Mouse (Mus musculus): ENCODE measurements around the gene Cryba4.

GRCm38 (mm10) chr5:112276907-112277348 lies 24.6 kb upstream of the Cryba4 start:
- TF ChIP-seq GATA1 (IDR thresholded peaks at IDR 0.05; ENCODE audit: low read length) (no peak), TAL1 (IDR thresholded peaks at IDR 0.05; ENCODE audit: low read length) (no peak)

All from erythroblast, embryonic 14.5 days (primary cell).